Mouse (Mus musculus) intestine, embryonic 14.5 days (tissue): ENCODE results near the gene Serpina3b. TPM values are rescaled to one million over a fixed set of nuclear protein-coding genes. Genes with fewer than 3 reads are reported as not detected.

Experiments
- ATAC-seq: fragments of 200-750 bp; cut with Nextera tagmentation; replicated peaks from 2 replicates; pipeline ENCODE4 v1.8.0; 2017; ENCODE audit warnings: low read depth, moderate number of reproducible peaks, moderate TSS enrichment, moderate library complexity; ENCODE audit not compliant: low FRiP score, low TSS enrichment
- DNase-seq: peaks from one replicate; pipeline ENCODE4 v3.0.0-alpha.2; 2018; ENCODE audit warnings: low spot score
- H3K27ac ChIP-seq: fragments of 300-500 bp; sonication (generic); 2 replicates; pipeline ENCODE4 v1.5.1; 2014; ENCODE audit warnings: low read depth, mild to moderate bottlenecking, control low read depth
- H3K27me3 ChIP-seq: fragments of 300-500 bp; sonication (generic); replicated peaks from 2 replicates; pipeline ENCODE4 v1.6.1; 2014; ENCODE audit warnings: low read length, control low read depth; ENCODE audit not compliant: control insufficient read depth, insufficient read depth
- H3K36me3 ChIP-seq: fragments of 300-500 bp; sonication (generic); 2 replicates; pipeline ENCODE4 v1.6.1; 2014; ENCODE audit warnings: low read length, control low read depth; ENCODE audit not compliant: control insufficient read depth, insufficient read depth
- H3K4me1 ChIP-seq: fragments of 300-500 bp; sonication (generic); replicated peaks from 2 replicates; pipeline ENCODE4 v1.6.1; 2014; ENCODE audit warnings: low read length, control low read depth, mixed read lengths; ENCODE audit not compliant: control insufficient read depth, insufficient read depth
- H3K4me2 ChIP-seq: fragments of 300-500 bp; sonication (generic); 2 replicates; pipeline ENCODE4 v1.6.1; 2014; ENCODE audit warnings: low read length
- H3K4me3 ChIP-seq: fragments of 300-500 bp; sonication (generic); 2 replicates; pipeline ENCODE4 v1.5.1; 2014; ENCODE audit warnings: low read depth, low read length, control low read depth, mixed read lengths
- H3K9ac ChIP-seq: fragments of 300-500 bp; sonication (generic); 2 replicates; pipeline ENCODE4 v1.6.1; 2014; ENCODE audit warnings: mild to moderate bottlenecking, low read length
- H3K9me3 ChIP-seq: fragments of 300-500 bp; sonication (generic); 2 replicates; pipeline ENCODE4 v1.6.1; 2016; ENCODE audit warnings: low read length, control low read depth; ENCODE audit not compliant: control insufficient read depth
- WGBS: fragments of 180-500 bp; shearing (Covaris S2); extraction: QIAGEN DNeasy Blood & Tissue Kit; methylation state at CpG from one replicate; pipeline ENCODE4 v1.1.7; 2014; 5-methylcytosine and 5-hydroxymethylcytosine counted together
- polyA plus RNA-seq: library from polyadenylated mRNA; unstranded; fragments of >200 nt; fragmentation: Nextera tagmentation; extraction: Ambion mirVana; gene quantifications from 2 replicates; pipeline ENCODE4 v1.2.1, GENCODE M21; 2014

The Serpina3b gene
- polyA plus RNA-seq, 1 experiment from 2014 or later = not detected

DNA sequence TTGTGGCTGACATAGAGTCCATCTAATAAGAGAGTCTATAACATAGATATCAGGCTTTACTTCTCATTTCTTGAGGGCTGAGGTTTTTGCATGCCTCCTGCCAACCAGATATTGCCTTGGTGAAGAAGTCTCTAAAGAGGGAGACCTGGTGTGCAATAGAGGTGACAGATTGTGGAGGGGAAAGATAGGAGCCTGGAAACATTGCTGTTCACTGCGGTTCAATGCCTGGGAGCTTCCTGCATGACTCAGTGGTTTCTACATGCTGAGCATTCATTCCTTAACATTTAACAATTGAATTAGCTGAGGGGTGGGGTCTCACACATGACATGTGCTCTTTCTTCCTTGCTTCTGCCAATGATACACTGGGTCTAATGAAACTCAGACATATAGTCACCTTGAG lies 4.7 kb upstream of the Serpina3b start:
- Histone ChIP-seq H3K27me3 (no peaks in the 10 kb centered on the region), H3K27ac (no peak overlapping the region), H3K4me3 (no peak overlapping the region), H3K4me1 (no peaks in the 10 kb centered on the region), H3K4me2 (no peak overlapping the region), H3K36me3 (no peaks in the 10 kb centered on the region), H3K9me3 (no peaks in the 10 kb centered on the region), H3K9ac (no peak overlapping the region)
- WGBS = 80% methylated on average over 1 of the region's 1 CpGs
- DNase-seq (no peak), ATAC-seq (no peak)

DNA sequence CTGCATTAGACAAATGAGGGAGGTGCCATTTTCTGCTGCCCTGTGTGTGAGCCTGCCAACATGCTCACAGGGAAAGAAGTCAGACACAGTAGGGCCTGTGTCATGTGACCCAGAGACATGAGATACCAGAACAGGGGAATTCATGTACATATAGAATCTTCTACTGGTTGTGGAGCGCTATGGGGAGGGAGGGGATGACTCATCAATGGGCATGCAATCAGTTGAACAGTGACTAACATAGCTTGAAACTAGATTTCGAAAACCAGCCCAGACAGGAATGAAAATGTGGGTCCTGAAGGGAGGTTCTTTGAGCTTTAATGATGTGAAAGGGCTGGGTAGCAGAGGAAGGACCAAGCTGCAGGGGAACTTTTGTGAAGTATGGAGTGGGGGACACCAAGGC lies 3.8 kb upstream of the Serpina3b start:
- ATAC-seq (no peak), DNase-seq (no peak)
- no peaks in the 10 kb centered on the region for H3K4me1 ChIP-seq
- no peak overlapping the region for H3K9ac ChIP-seq
- 78% methylated on average over 2 of the region's 2 CpGs for WGBS
- H3K27me3 ChIP-seq = no peaks in the 10 kb centered on the region
- H3K4me3 ChIP-seq = no peak overlapping the region
- no peaks in the 10 kb centered on the region for H3K9me3 ChIP-seq
- H3K36me3 ChIP-seq = no peaks in the 10 kb centered on the region
- H3K27ac ChIP-seq = no peak overlapping the region
- no peak overlapping the region for H3K4me2 ChIP-seq

DNA sequence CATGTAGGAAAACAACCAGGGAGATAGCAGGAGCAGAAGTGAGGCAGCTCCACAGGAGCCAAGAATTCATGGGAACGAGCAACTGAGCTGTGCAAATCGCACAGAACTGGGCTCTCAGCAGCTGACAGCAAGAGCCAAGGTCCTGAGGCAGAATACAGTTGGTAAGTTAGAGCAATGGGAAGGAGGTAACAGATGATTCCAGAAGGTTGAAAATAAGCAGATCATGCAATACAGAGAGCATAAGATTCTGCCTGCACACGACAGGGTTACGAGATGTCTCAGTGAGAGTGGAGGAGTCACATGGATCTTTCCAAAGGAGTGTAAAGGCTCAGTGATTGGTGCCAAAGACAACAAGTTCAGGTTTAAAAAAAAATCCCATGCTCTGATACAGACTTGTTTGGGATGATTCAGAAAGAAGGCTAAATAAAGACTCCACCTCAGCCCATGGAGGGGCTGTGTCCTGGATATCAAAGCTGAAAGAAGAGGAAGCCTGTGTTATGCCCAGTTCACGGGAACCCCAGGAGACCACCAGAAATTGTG lies 2.7 kb upstream of the Serpina3b start:
- no peak for DNase-seq
- WGBS = 78% methylated on average over 5 of the region's 5 CpGs
- no peak overlapping the region for H3K9ac ChIP-seq
- no peaks in the 10 kb centered on the region for H3K36me3 ChIP-seq
- H3K4me3 ChIP-seq = no peak overlapping the region
- no peak for ATAC-seq
- no peaks in the 10 kb centered on the region for H3K27me3 ChIP-seq
- no peak overlapping the region for H3K4me2 ChIP-seq
- no peaks in the 10 kb centered on the region for H3K9me3 ChIP-seq
- H3K27ac ChIP-seq = no peak overlapping the region
- no peaks in the 10 kb centered on the region for H3K4me1 ChIP-seq

DNA sequence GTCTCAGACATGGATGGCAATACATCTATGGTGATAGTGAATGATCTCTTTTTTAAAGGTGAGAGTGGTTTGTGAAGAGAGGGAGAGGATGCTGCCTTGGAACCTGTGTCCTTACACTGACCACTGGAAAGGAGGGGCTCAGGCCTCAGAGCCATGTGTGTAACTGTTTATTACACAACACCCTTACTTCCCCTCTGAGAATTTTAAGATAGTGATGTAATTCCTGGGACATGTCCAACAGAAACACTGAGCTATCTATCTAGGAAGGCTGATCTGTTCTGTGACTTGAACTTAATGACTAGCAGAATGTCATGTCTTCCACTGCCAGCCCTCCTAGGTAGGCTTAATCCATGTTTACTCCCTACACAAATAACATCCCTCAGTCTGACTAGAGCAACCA lies 3.2 kb downstream of the Serpina3b start:
- Histone ChIP-seq H3K4me1 (no peaks in the 10 kb centered on the region), H3K36me3 (no peaks in the 10 kb centered on the region), H3K27me3 (no peaks in the 10 kb centered on the region), H3K4me3 (no peak overlapping the region), H3K9ac (no peak overlapping the region), H3K4me2 (no peak overlapping the region), H3K27ac (no peak overlapping the region), H3K9me3 (no peaks in the 10 kb centered on the region)
- ATAC-seq (no peak), DNase-seq (no peak)

DNA sequence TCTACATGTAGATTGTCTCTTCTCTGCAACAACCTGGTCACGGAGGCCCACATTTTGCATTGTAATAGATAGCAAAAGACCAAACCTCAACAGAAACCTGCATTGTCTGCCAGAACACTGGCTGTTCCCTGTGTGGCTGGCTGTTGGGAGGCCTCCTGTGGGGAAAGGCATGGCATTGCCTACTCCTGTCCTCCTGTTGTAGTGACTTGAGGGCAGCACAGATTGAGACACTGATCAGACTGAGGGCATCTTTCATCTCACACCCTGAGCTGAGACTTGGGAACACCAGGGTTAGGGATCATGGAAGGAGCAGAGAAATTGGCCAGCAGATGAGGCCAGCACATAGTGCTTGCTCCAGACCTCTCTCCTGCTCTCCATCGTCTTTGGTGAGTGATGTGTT lies 10.4 kb downstream of the Serpina3b start:
- no peak overlapping the region for H3K4me3 ChIP-seq
- H3K9ac ChIP-seq = no peak overlapping the region
- no peaks in the 10 kb centered on the region for H3K36me3 ChIP-seq
- H3K4me2 ChIP-seq = no peak overlapping the region
- DNase-seq (peak; percentile 36), ATAC-seq (no peak)
- 79% methylated on average over 2 of the region's 2 CpGs for WGBS
- no peaks in the 10 kb centered on the region for H3K9me3 ChIP-seq
- H3K4me1 ChIP-seq = no peaks in the 10 kb centered on the region
- no peaks in the 10 kb centered on the region for H3K27me3 ChIP-seq
- no peak overlapping the region for H3K27ac ChIP-seq

DNA sequence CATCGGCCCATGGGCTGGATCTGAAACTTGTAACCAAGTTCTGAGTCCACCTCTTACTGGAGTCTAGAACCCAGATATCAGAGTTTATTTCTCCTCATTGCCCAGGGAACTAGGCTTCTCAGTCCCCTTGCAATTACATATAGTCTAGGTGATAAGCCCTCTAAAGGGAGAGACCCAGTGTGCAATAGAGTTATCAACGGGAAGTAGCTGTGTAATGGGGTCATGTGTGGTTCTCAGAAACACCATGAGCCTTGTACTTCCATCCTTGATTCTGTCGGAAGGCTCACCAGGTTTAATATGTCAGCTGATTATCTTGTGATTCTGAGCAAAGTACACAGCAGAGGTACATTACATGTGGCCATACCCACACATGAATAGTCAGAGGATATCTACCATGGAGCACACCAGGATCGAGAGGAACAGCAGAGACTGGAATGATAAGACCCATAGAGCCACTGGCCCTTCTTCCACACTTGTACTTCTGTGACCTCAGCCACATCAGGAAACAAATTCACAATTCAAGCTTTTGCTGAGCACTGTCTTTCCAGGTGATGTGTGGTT lies 12.8 kb downstream of the Serpina3b start:
- H3K4me3 ChIP-seq = no peak overlapping the region
- H3K9me3 ChIP-seq = no peaks in the 10 kb centered on the region
- no peak overlapping the region for H3K4me2 ChIP-seq
- H3K36me3 ChIP-seq = no peaks in the 10 kb centered on the region
- H3K4me1 ChIP-seq = no peaks in the 10 kb centered on the region
- DNase-seq (peak; percentile 47), ATAC-seq (no peak)
- H3K27ac ChIP-seq = no peak overlapping the region
- WGBS = 94% methylated on average over 4 of the region's 4 CpGs
- no peak overlapping the region for H3K9ac ChIP-seq
- no peaks in the 10 kb centered on the region for H3K27me3 ChIP-seq

DNA sequence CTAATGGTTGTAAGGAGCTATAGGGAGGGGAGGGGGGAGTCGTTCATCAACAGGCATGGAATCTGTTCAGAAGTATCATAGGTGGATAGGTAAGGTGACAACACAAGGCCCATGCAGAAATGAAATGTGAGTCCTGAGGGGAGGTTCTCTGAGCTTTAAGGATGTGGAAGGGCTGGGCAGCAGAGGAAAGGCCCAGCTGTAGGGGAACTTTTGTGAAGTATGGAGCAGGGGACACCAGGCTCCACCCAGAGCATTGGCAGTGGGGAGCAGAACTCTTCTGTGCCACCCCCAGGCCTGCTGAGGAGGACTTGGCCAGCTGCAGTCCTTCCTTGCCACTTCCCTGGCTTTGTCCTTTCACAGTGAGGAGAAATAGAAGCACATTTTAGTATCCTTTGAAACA lies 13.7 kb downstream of the Serpina3b start:
- no peaks in the 10 kb centered on the region for H3K9me3 ChIP-seq
- DNase-seq (no peak), ATAC-seq (no peak)
- WGBS = 80% methylated on average over 1 of the region's 1 CpGs
- H3K4me1 ChIP-seq = no peaks in the 10 kb centered on the region
- H3K4me2 ChIP-seq = no peak overlapping the region
- no peak overlapping the region for H3K9ac ChIP-seq
- no peaks in the 10 kb centered on the region for H3K27me3 ChIP-seq
- H3K36me3 ChIP-seq = no peaks in the 10 kb centered on the region
- H3K27ac ChIP-seq = no peak overlapping the region
- no peak overlapping the region for H3K4me3 ChIP-seq

DNA sequence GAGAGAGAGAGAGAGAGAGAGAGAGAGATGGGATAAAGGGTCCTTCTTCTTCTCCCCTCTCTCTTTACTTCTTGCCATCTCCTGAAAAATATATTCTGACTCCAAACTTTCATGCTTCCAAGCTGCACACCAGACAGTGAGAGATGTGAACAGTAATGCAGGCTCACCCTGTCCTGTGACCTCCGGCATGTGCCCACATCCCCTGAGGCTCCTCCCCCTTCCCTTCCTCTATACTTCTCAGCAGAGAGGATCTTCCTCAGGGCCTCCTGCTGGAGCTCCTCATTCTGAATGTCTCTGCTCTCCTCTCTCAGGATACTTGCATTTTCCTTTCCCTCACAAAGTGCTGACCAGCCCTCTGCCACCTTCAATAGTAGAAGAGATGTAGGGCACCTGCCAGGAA lies 14.6 kb downstream of the Serpina3b start:
- H3K27ac ChIP-seq = no peak overlapping the region
- H3K4me1 ChIP-seq = no peaks in the 10 kb centered on the region
- no peak overlapping the region for H3K4me2 ChIP-seq
- no peak overlapping the region for H3K4me3 ChIP-seq
- DNase-seq (no peak), ATAC-seq (no peak)
- no peaks in the 10 kb centered on the region for H3K36me3 ChIP-seq
- H3K27me3 ChIP-seq = no peaks in the 10 kb centered on the region
- no peak overlapping the region for H3K9ac ChIP-seq
- no peaks in the 10 kb centered on the region for H3K9me3 ChIP-seq
- 20% methylated on average over 1 of the region's 1 CpGs for WGBS

DNA sequence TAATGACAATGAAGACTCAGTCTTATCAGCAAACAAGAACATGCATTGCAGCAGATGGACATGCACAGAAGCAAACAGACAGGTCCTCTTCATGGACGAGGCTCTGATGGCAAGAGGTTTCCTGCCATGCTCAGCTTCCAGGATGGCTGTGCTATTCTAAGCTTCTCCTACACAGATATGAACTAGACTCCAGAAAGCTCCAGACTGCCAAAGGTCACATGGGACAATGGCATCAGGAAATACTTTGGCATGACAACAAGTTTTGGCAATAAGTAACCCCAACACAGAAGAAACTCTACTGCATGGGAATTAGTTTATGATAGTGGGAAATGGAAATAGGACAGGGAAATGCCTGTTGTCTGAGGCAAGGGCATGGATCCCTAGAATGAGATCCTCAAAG lies 15.5 kb downstream of the Serpina3b start:
- Histone ChIP-seq H3K9me3 (no peaks in the 10 kb centered on the region), H3K9ac (no peak overlapping the region), H3K27ac (no peak overlapping the region), H3K4me1 (no peaks in the 10 kb centered on the region), H3K36me3 (no peaks in the 10 kb centered on the region), H3K4me3 (no peak overlapping the region), H3K27me3 (no peaks in the 10 kb centered on the region), H3K4me2 (no peak overlapping the region)
- 46% methylated on average over 1 of the region's 1 CpGs for WGBS
- ATAC-seq = no peak
- DNase-seq = no peak
